Comparison of ENCODE assay signal across 8 mouse cellular contexts in genomic region chr11:88895800-88896232, GRCm38 (mm10). TPM values are rescaled to one million over a fixed set of nuclear protein-coding genes. Genes with fewer than 3 reads are reported as not detected.
DNase-seq lines count a peak whose midpoint lies in the region; ATAC-seq and TF ChIP-seq lines count a peak whose summit lies in the region.
"Not testable (repeated sequence)": the region's sequence is repeated elsewhere in the genome, so short reads cannot be mapped to it uniquely, and the experiment has no call there.

No protein-coding gene starts in this region.

- 0 out of 2 replicates have a peak overlapping the region, but pooled peaks have one; percentile 34 for H3K9ac ChIP-seq in embryonic facial prominence, embryonic 14.5 days (ENCODE audit: low read depth, low read length)
- not testable (repeated sequence) for H3K9ac ChIP-seq in hindbrain, embryonic 12.5 days; limb, embryonic 14.5 days (ENCODE audit: low read depth, low read length, severe bottlenecking); midbrain, embryonic 11.5 days (ENCODE audit: low read length)

- peak overlapping the region; percentile 23; the same call in 1 of the 2 replicates for H3K4me2 ChIP-seq in embryonic facial prominence, embryonic 14.5 days (ENCODE audit: low read depth, low read length)
- H3K4me2 ChIP-seq in hindbrain, embryonic 12.5 days (replicated peaks) = peak overlapping the region; percentile 33
- peak overlapping the region; percentile 29; the same call in 1 of the 2 replicates for H3K4me2 ChIP-seq in limb, embryonic 14.5 days (replicated peaks; ENCODE audit: low read depth, low read length, severe bottlenecking)
- H3K4me2 ChIP-seq in midbrain, embryonic 11.5 days = peak overlapping the region; percentile 20; the same call in 1 of the 2 replicates

- not testable (repeated sequence) for TF ChIP-seq POLR2A in limb, embryonic 14.5 days (IDR thresholded peaks at IDR 0.05; ENCODE audit: borderline replicate concordance, extremely low read depth, insufficient read depth, insufficient read length); small intestine, adult 2 months (IDR thresholded peaks at IDR 0.05; ENCODE audit: low read depth, low read length)

- not testable (repeated sequence) for H3K9me3 ChIP-seq in embryonic facial prominence, embryonic 14.5 days (ENCODE audit: control insufficient read depth, low read length); hindbrain, embryonic 12.5 days (replicated peaks); limb, embryonic 14.5 days (ENCODE audit: control insufficient read depth, low read length); midbrain, embryonic 11.5 days (ENCODE audit: control insufficient read depth, low read length)

- not testable (repeated sequence) for H3K36me3 ChIP-seq in embryonic facial prominence, embryonic 14.5 days (ENCODE audit: control insufficient read depth, insufficient read depth, low read length); hindbrain, embryonic 12.5 days; limb, embryonic 14.5 days (ENCODE audit: control insufficient read depth, insufficient read depth, low read length); midbrain, embryonic 11.5 days (ENCODE audit: control insufficient read depth, insufficient read depth, low read length); small intestine, adult 2 months (ENCODE audit: control insufficient read depth, insufficient read depth, low read length)

- DNase-seq in CD8-positive naive resting alpha-beta T cell, adult 2 months (ENCODE audit: low read depth in 2 of 2, low spot score in 2 of 2) = peak; percentile 53 to 71
- DNase-seq in embryonic facial prominence, embryonic 14.5 days (ENCODE audit: low spot score); limb, embryonic 14.5 days (ENCODE audit: low spot score); midbrain, embryonic 11.5 days (ENCODE audit: low spot score, missing footprints): not testable (repeated sequence)
- DNase-seq in gastrocnemius, adult 8-10 months (ENCODE audit: low spot score in 2 of 2) = peak; percentile 47 to 56
- peak; percentile 30 for DNase-seq in kidney, postnatal 14 days

- not testable (repeated sequence) for TF ChIP-seq CTCF in small intestine, adult 2 months (IDR thresholded peaks at IDR 0.05; ENCODE audit: extremely low read depth, insufficient read length, insufficient replicate concordance, low read depth, low read length)

- H3K4me1 ChIP-seq in embryonic facial prominence, embryonic 14.5 days (ENCODE audit: control insufficient read depth, insufficient read depth, low read length); hindbrain, embryonic 12.5 days; limb, embryonic 14.5 days (ENCODE audit: control insufficient read depth, insufficient read depth, low read length); midbrain, embryonic 11.5 days (ENCODE audit: control insufficient read depth, insufficient read depth, low read length); small intestine, adult 2 months (ENCODE audit: control insufficient read depth, insufficient read depth, insufficient read length, low read length): not testable (repeated sequence)

- not testable (repeated sequence) for H3K27ac ChIP-seq in embryonic facial prominence, embryonic 14.5 days (replicated peaks; ENCODE audit: low read depth, low read length); hindbrain, embryonic 12.5 days; limb, embryonic 14.5 days (replicated peaks; ENCODE audit: low read depth, low read length); midbrain, embryonic 11.5 days (ENCODE audit: low read depth, low read length); small intestine, adult 2 months (ENCODE audit: insufficient read depth, low read depth, low read length)

- peak overlapping the region; percentile 28 for H3K4me3 ChIP-seq in embryonic facial prominence, embryonic 14.5 days (ENCODE audit: low read depth, low read length)
- peak overlapping the region; percentile 32 for H3K4me3 ChIP-seq in hindbrain, embryonic 12.5 days
- H3K4me3 ChIP-seq in limb, embryonic 14.5 days (replicated peaks; ENCODE audit: low read length) = peak overlapping the region; percentile 26
- peak overlapping the region; percentile 16; the same call in 1 of the 2 replicates for H3K4me3 ChIP-seq in midbrain, embryonic 11.5 days (ENCODE audit: low read depth, low read length)
- peak overlapping the region; percentile 64 for H3K4me3 ChIP-seq in small intestine, adult 2 months (ENCODE audit: low read depth, low read length)

- 44% methylated on average over 23 of the region's 39 CpGs for WGBS in embryonic facial prominence, embryonic 14.5 days
- WGBS in hindbrain, embryonic 12.5 days = 27% methylated on average over 31 of the region's 39 CpGs
- 45% methylated on average over 21 of the region's 39 CpGs for WGBS in limb, embryonic 14.5 days
- 40% methylated on average over 24 of the region's 39 CpGs for WGBS in midbrain, embryonic 11.5 days
- WGBS in small intestine, adult 2 months = 51% methylated on average over 31 of the region's 39 CpGs

- ATAC-seq in embryonic facial prominence, embryonic 14.5 days (ENCODE audit: low read depth); hindbrain, embryonic 12.5 days (ENCODE audit: low FRiP score); limb, embryonic 14.5 days (ENCODE audit: low FRiP score, low read depth); midbrain, embryonic 11.5 days (ENCODE audit: low FRiP score): not testable (repeated sequence)

- H3K27me3 ChIP-seq in embryonic facial prominence, embryonic 14.5 days (replicated peaks; ENCODE audit: control insufficient read depth, insufficient read depth, low read length); hindbrain, embryonic 12.5 days; limb, embryonic 14.5 days (ENCODE audit: control insufficient read depth, insufficient read depth, low read length); midbrain, embryonic 11.5 days (ENCODE audit: control insufficient read depth, insufficient read depth, low read length); small intestine, adult 2 months (ENCODE audit: control insufficient read depth, insufficient read depth, low read length): not testable (repeated sequence)

RNA-seq across cellular contexts. Expression of gene Akap1, which starts 31.4 kb away (rescaled TPM):
- 22.2 and 28.2 TPM in 2 replicates for polyA plus RNA-seq in embryonic facial prominence, embryonic 14.5 days (2014; fragmentation: Nextera tagmentation; extraction: Ambion mirVana)
- total RNA-seq in gastrocnemius, adult 8-10 months (2022) = 10 to 100 TPM; 61.8 to 71.6 (median 65.3) TPM
- polyA plus RNA-seq in hindbrain, embryonic 12.5 days (2016; fragmentation: Nextera tagmentation; extraction: Ambion mirVana) = 21.8 and 22.3 TPM in 2 replicates
- 31.4 and 33.5 TPM in 2 replicates for polyA plus RNA-seq in limb, embryonic 14.5 days (2012; rRNA removed)
- polyA plus RNA-seq in limb, embryonic 14.5 days (2014; fragmentation: Nextera tagmentation; extraction: Ambion mirVana) = 14.9 and 15.0 TPM in 2 replicates
- 13.0 and 13.6 TPM in 2 replicates for polyA plus RNA-seq in midbrain, embryonic 11.5 days (2014; fragmentation: Nextera tagmentation; extraction: Ambion mirVana)
- 17.2 and 23.9 TPM in 2 replicates for polyA plus RNA-seq in small intestine, adult 2 months (2012; rRNA removed)

RNA-seq across cellular contexts. Expression of gene Scpep1, which starts 59.4 kb away (rescaled TPM):
- 84.5 and 89.0 TPM in 2 replicates for polyA plus RNA-seq in embryonic facial prominence, embryonic 14.5 days (2014; fragmentation: Nextera tagmentation; extraction: Ambion mirVana)
- 1 to 10 TPM; 4.5 to 9.4 (median 6.0) TPM for total RNA-seq in gastrocnemius, adult 8-10 months (2022)
- polyA plus RNA-seq in hindbrain, embryonic 12.5 days (2016; fragmentation: Nextera tagmentation; extraction: Ambion mirVana) = 44.1 and 46.2 TPM in 2 replicates
- polyA plus RNA-seq in limb, embryonic 14.5 days (2012; rRNA removed) = 42.3 and 46.5 TPM in 2 replicates
- 83.5 and 94.1 TPM in 2 replicates for polyA plus RNA-seq in limb, embryonic 14.5 days (2014; fragmentation: Nextera tagmentation; extraction: Ambion mirVana)
- 74.2 and 76.7 TPM in 2 replicates for polyA plus RNA-seq in midbrain, embryonic 11.5 days (2014; fragmentation: Nextera tagmentation; extraction: Ambion mirVana)
- polyA plus RNA-seq in small intestine, adult 2 months (2012; rRNA removed) = 4.7 and 31.1 TPM in 2 replicates
